Mouse (Mus musculus) splenic B cell, adult 2 months (primary cell): ENCODE data around the gene Olfr204.
"Not testable (repeated sequence)": the region's sequence is repeated elsewhere in the genome, so short reads cannot be mapped to it uniquely, and the experiment has no call there.

ENCODE experiments used
- DNase-seq: peaks from one replicate; pipeline ENCODE4 v3.0.0-alpha.2; 2011; ENCODE audit warnings: low read depth, low spot score
- H3K27me3 ChIP-seq: 2 replicates; pipeline ENCODE4 v1.6.1; 2012; ENCODE audit warnings: mild to moderate bottlenecking, low read length, moderate library complexity, mixed read lengths; ENCODE audit not compliant: control insufficient read depth, poor library complexity, insufficient read depth, severe bottlenecking
- H3K36me3 ChIP-seq: 2 replicates; pipeline ENCODE4 v1.6.1; 2012; ENCODE audit warnings: mild to moderate bottlenecking, low read length, moderate library complexity, mixed read lengths; ENCODE audit not compliant: control insufficient read depth, poor library complexity, insufficient read depth, severe bottlenecking

Gene Olfr204

DNA sequence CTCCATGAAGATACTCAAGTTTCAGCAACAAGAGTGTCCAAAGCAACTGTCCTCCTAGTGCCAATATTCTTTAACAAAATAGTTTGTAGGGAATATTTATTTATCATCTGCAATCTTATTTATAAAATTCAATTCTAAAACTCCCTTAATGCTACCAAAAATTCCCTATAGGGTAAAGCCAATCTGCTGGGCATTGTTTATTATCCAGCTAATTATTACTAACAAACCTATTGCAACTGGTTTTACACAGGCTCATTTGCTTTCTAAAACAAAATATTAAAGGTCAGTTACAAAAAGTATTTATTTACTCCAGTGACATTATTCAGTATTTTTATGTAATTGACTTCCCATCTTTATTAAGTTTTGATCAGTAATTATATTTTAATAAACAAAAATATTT, at the start of gene Olfr204:
Gene Olfr204 (minus strand): TSS at position 101 of the 400 bp plus-strand sequence.
- no peaks in the 10 kb centered on the region for H3K27me3 ChIP-seq
- H3K36me3 ChIP-seq: no peaks in the 10 kb centered on the region
- no peak for DNase-seq

GRCm38 (mm10) chr16:59363893-59364292, 45.8 kb upstream of the Olfr204 start, which contains the start of gene Olfr209:
Gene Olfr209, minus strand, starts transcription at chr16:59363993.
- no peak for DNase-seq
- Histone ChIP-seq H3K27me3 (no peaks in the 10 kb centered on the region), H3K36me3 (no peaks in the 10 kb centered on the region)

DNA sequence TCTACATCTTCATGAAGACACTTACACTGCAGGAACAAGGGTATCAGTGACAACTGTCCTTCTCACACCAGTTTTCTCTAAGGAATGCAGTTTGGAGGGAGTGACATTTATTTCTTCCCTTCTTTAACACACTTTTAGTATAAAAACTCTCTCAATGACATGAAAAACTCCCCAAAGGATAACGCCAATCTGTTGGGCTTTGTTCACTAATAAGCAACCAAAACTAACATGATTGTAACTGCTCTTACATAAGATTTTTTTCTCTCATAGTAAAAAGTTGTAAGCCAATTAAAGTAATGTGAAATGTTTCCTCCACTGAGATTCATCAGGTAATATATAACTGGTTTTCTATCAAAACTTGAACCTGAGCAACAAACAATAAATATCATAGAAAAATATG, 31.1 kb upstream of the Olfr204 start, which contains the start of gene Olfr206:
Gene Olfr206 (minus strand): TSS at position 101 of the 400 bp plus-strand sequence.
- DNase-seq: no peak
- Histone ChIP-seq H3K36me3 (no peaks in the 10 kb centered on the region), H3K27me3 (no peaks in the 10 kb centered on the region)

DNA sequence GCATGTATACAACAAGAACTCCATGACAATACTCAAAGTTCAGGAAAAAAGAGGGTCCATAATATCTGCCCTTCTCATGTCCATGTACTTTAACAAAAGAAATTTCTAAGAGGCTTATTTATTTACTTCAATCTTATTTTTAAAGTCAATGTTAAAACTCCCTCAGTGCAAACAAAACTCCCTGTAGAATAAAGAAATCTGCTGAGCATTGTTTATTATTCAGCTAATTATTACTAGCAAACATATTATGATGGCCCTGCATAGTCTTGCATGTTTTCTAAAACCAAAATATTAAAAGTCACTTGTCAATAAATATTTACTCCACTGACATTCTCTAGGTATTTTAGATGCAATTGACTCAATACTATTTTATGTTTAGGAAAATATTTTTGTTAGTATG, 13.0 kb upstream of the Olfr204 start, which contains the start of gene Olfr205:
Gene Olfr205 (minus strand): TSS at position 101 of the 400 bp plus-strand sequence.
- DNase-seq: no peak
- Histone ChIP-seq H3K36me3 (no peaks in the 10 kb centered on the region), H3K27me3 (no peaks in the 10 kb centered on the region)

DNA sequence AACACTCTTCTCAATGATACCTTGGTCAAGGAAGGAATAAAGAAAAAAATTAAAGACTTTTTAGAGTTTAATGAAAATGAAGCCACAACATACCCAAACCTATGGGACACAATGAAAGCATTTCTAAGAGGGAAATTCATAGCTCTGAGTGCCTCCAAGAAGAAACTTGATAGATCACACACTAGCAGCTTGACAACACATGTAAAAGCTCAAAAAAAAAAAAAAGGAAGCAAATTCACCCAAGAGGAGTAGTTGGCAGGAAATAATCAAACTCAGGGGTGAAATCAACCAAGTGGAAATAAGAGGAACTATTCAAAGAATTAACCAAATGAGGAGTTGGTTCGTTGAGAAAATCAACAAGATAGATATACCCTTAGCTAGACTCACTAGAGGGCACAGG, 5.2 kb upstream of the Olfr204 start:
- H3K27me3 ChIP-seq, H3K36me3 ChIP-seq, DNase-seq: not testable (repeated sequence)

GRCm38 (mm10) chr16:59298581-59298980, 19.5 kb downstream of the Olfr204 start, which contains the start of gene Olfr203:
Gene Olfr203, plus strand, starts transcription at chr16:59298881.
- no peaks in the 10 kb centered on the region for H3K36me3 ChIP-seq
- DNase-seq: no peak

GRCm38 (mm10) chr16:59287576-59287975, 30.5 kb downstream of the Olfr204 start:
- not testable (repeated sequence) for H3K27me3 ChIP-seq, H3K36me3 ChIP-seq, DNase-seq

More at GRCm38 (mm10) chr16:59298581-59298980, 19.5 kb downstream of the Olfr204 start, which contains the start of gene Olfr203:
- no peaks in the 10 kb centered on the region for H3K27me3 ChIP-seq

DNA sequence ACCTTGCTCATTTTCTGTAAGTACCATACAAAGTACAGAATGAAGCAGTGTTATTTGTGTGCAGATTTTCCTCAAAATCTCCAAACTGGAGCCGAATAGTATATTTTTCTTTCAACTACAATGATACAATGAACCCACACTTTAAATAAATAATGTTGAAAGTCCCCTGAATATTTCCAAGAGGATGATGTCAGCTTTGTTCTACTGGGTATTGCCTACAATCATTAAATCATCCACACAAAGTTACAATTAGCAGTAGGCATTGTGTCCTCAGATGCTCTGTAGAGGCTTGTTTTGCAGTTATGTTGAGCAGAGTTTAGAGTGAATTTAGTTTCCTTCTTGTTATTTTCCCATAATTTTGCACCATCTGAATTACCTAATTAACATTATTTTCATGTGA, 31.4 kb downstream of the Olfr204 start, which contains the start of gene Olfr202:
Gene Olfr202 (minus strand): TSS at position 101 of the 400 bp plus-strand sequence.
- no peak for DNase-seq
- H3K36me3 ChIP-seq: no peaks in the 10 kb centered on the region
- no peaks in the 10 kb centered on the region for H3K27me3 ChIP-seq

- no peaks in the 10 kb centered on the region for H3K27me3 ChIP-seq
- no peak for DNase-seq
- H3K36me3 ChIP-seq: no peaks in the 10 kb centered on the region
Measured at GRCm38 (mm10) chr16:59283476-59283875, 34.6 kb downstream of the Olfr204 start.

- no peaks in the 10 kb centered on the region for H3K27me3 ChIP-seq
Measured at GRCm38 (mm10) chr16:59280542-59280941, 37.5 kb downstream of the Olfr204 start.

DNA sequence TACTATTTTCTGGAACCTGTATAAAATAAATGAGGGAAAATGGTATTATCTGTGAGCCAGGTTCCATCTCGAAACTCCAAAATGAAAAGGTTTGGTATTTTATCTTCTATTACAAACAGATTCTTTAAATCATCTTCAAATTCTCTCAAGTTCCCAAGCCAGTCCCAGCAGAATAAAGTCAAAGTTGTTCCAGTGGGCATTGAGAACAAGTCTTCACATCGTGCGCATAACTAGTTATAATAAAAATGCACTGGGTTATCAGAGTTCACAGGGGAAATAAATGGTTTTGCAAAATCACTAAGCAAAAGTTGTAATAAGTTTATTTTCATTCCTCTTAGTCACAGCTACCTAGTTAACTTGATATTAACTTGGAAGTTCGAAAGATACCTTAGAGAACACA, 45.5 kb downstream of the Olfr204 start, which contains the start of gene Olfr201:
Gene Olfr201 (minus strand): TSS at position 101 of the 400 bp plus-strand sequence.
- DNase-seq, H3K27me3 ChIP-seq, H3K36me3 ChIP-seq: not testable (repeated sequence)

More at GRCm38 (mm10) chr16:59280542-59280941, 37.5 kb downstream of the Olfr204 start:
- DNase-seq: no peak
- no peaks in the 10 kb centered on the region for H3K36me3 ChIP-seq

- not testable (repeated sequence) for H3K36me3 ChIP-seq, DNase-seq, H3K27me3 ChIP-seq
Measured at GRCm38 (mm10) chr16:59269097-59269496, 49.0 kb downstream of the Olfr204 start.
